Mouse (Mus musculus) liver, embryonic 14.5 days (tissue): ENCODE data around the gene Ssr1.

ENCODE experiments used
- CTCF ChIP-seq: IDR thresholded peaks from 2 replicates; pipeline ENCODE4 v1.5.1; 2016; ENCODE audit warnings: antibody characterized with exemption, low read depth, control low read depth
- EP300 ChIP-seq: IDR thresholded peaks from 2 replicates; pipeline ENCODE4 v1.6.1; 2016; ENCODE audit warnings: antibody characterized with exemption, low read depth

DNA sequence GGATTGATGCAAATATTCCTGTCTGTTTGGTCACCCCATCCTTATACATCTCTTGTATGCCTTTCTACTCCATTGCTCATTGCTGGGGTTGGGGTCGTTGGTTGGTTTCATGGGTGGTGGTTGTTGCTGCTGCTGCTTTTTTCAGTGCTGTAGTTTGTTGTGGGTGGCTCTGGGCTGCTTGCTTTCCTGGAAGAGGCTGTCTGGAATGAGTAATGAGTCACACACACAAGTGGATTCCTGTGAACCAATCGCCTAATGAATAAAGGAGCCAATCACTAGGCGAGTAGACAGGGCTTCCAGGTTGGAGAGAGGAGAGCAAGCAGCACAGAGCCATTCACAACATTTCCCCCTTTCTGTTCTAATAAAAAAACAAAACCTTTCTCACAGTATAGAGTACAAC, 57.7 kb downstream of the Ssr1 start:
- TF ChIP-seq CTCF (no peak), EP300 (no peak)
